Mouse (Mus musculus): ENCODE measurements around the gene Zfp53. TPM values are rescaled to one million over a fixed set of nuclear protein-coding genes. Genes with fewer than 3 reads are reported as not detected.
"Not testable (repeated sequence)": the region's sequence is repeated elsewhere in the genome, so short reads cannot be mapped to it uniquely, and the experiment has no call there.

Gene Zfp53
- 8.5 and 11.3 TPM in 2 replicates for polyA plus RNA-seq (2016; fragmentation: Nextera tagmentation; extraction: Ambion mirVana)

- Histone ChIP-seq H3K4me1 (peaks cover 8% of the 10 kb centered on the region; the same call in 1 of the 2 replicates), H3K9ac (peak within 1 kb of the TSS; percentile 78), H3K36me3 (peaks cover 4% of the 10 kb centered on the region), H3K9me3 (replicated peaks) (no peaks in the 10 kb centered on the region), H3K27ac (peak within 1 kb of the TSS; percentile 79), H3K27me3 (no peaks in the 10 kb centered on the region), H3K4me3 (peak within 1 kb of the TSS; percentile 74), H3K4me2 (replicated peaks) (peak within 1 kb of the TSS; percentile 76)
- ATAC-seq (ENCODE audit: low FRiP score) = peak; percentile 100
- WGBS = 1% methylated on average over 34 of the region's 34 CpGs
Measured at GRCm38 (mm10) chr17:21488760-21489499, at the start of gene Zfp53. Zfp53 (plus strand) TSS chr17:21488998.

- ATAC-seq (ENCODE audit: low FRiP score) = peak; percentile 82
- under 1% methylated on average over 3 of the region's 3 CpGs for WGBS
- peak overlapping the region; percentile 87 for H3K27ac ChIP-seq
Measured at GRCm38 (mm10) chr17:21449669-21450068, 39.1 kb upstream of the Zfp53 start.

DNA sequence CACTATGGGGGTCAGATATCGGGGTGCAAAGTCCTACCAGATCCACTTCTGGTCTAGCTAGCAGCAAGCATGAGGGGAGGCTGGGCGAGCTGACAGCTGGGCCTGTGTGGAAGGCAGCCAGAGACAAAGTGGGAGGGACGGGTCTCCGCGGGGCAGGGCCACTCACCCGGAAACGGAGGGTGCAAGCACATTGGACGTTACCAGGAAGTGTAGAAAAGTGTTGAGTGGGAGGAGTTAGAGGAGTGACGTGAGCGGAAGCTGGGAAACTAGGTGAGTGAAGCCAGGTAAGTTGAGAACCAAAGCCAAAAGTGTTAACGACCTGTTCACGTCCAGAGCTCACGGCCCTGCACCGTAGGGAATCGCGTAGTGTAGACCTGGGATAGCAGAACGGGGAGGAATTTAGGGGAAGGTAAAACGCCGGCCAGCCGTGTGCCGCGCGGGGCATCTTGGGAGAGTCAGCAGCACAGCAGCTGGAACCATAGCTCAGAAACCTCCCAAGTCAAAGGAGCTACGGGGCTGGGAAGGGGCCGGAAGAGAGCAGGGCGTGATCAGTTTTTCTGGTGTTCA is 38.6 kb upstream of the Zfp53 start, which contains the start of gene Zfp51:
TSS of gene Zfp51 (plus strand) at position 237 of the 567 bp plus-strand sequence.
- peak within 1 kb of the TSS; percentile 61 for H3K4me3 ChIP-seq
- WGBS = under 1% methylated on average over 26 of the region's 26 CpGs
- H3K27me3 ChIP-seq = 0 out of 2 replicates have a peak, but pooled peaks cover 5% of the 10 kb centered on the region
- no peaks in the 10 kb centered on the region for H3K9me3 ChIP-seq (replicated peaks)
- peak within 1 kb of the TSS; percentile 55 for H3K9ac ChIP-seq
- ATAC-seq (ENCODE audit: low FRiP score) = peak; percentile 100
- peaks cover 6% of the 10 kb centered on the region; the same call in 1 of the 2 replicates for H3K36me3 ChIP-seq
- H3K27ac ChIP-seq = peak within 1 kb of the TSS; percentile 87
- peak within 1 kb of the TSS; percentile 60 for H3K4me2 ChIP-seq (replicated peaks)
- peaks cover 6% of the 10 kb centered on the region for H3K4me1 ChIP-seq

More at GRCm38 (mm10) chr17:21449669-21450068, 39.1 kb upstream of the Zfp53 start:
- Histone ChIP-seq H3K9ac (peak overlapping the region; percentile 50), H3K27me3 (0 out of 2 replicates have a peak, but pooled peaks cover 5% of the 10 kb centered on the region), H3K4me3 (peak overlapping the region; percentile 61), H3K4me2 (replicated peaks) (peak overlapping the region; percentile 60), H3K36me3 (peaks cover 6% of the 10 kb centered on the region; the same call in 1 of the 2 replicates), H3K9me3 (replicated peaks) (no peaks in the 10 kb centered on the region), H3K4me1 (peaks cover 6% of the 10 kb centered on the region)

GRCm38 (mm10) chr17:21463550-21463949 is 25.2 kb upstream of the Zfp53 start:
- WGBS = 95% methylated on average over 5 of the region's 5 CpGs
- H3K36me3 ChIP-seq = peaks cover 48% of the 10 kb centered on the region
- no peak overlapping the region for H3K27ac ChIP-seq
- H3K9ac ChIP-seq = no peak overlapping the region
- H3K4me3 ChIP-seq = no peak overlapping the region
- ATAC-seq (ENCODE audit: low FRiP score) = no peak
- no peaks in the 10 kb centered on the region for H3K27me3 ChIP-seq
- no peaks in the 10 kb centered on the region for H3K4me1 ChIP-seq
- no peaks in the 10 kb centered on the region for H3K9me3 ChIP-seq (replicated peaks)
- H3K4me2 ChIP-seq (replicated peaks) = no peak overlapping the region

DNA sequence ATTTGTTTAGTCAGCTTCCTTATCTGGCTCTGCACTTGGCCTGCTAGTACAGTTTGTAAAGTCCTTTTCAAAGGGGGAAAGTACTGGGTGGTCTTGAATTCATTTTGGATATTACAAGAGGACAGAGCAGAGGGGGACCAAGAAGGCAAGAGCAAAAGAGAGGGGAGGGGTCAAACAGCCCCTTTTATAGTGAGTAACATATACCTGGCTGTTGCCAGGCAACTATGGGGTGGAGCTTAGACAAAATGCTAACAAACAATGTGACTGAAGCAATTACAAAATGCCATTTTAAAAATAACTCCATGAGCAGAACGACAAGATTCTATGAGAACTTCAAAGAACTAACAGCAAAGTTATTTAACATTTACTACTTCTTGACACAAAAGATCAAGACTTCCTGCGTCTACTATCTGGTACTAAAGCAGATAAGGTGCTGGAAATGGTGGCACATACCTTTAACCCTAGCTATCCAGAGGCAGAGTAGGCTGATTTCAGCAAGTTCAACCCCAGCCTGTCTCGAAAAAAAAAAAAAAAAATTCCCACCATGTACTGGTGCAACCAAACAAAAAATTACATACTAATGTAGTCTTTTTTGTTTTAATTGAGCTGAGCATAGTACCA is 16.7 kb upstream of the Zfp53 start:
- no peak for ATAC-seq (ENCODE audit: low FRiP score)
- no peaks in the 10 kb centered on the region for H3K36me3 ChIP-seq
- no peak overlapping the region for H3K27ac ChIP-seq
- no peak overlapping the region for H3K4me3 ChIP-seq
- 83% methylated on average over 3 of the region's 3 CpGs for WGBS
- H3K4me2 ChIP-seq (replicated peaks) = no peak overlapping the region
- H3K4me1 ChIP-seq = peaks cover 6% of the 10 kb centered on the region; the same call in 1 of the 2 replicates
- H3K9ac ChIP-seq = no peak overlapping the region
- no peaks in the 10 kb centered on the region for H3K9me3 ChIP-seq (replicated peaks)
- no peaks in the 10 kb centered on the region for H3K27me3 ChIP-seq

DNA sequence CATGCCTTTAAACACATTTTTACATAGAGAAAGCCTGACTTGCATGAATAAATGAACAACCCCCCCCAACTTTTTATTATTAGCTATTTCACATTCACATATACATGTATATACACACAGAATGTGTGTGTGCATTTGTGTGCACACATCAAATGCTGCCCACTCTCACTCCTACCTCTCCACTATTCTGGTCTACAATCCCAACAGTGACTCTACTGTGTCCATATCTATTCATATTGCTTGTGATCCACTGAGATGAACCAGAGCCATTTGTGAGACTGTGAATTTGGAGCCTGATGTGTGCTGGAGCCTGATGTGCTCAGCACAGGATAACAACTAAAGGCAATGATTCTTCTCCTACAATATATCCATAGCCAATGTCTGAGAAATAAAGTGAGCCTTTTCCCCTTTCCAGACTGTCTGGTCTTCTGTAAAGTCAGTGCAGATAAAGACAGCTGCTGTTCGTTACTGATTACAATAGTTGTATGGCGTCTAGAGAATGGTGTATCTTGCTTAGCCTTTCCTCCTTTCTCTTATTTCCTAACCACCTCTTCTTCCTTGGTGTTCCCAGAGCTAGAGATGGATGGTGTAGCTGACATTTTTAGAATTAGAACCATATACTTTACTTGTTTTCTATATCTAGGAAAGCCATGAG is 16.0 kb upstream of the Zfp53 start:
- WGBS = 70% methylated on average over 2 of the region's 2 CpGs
- no peak for ATAC-seq (ENCODE audit: low FRiP score)
- Histone ChIP-seq H3K9ac (no peak overlapping the region), H3K27me3 (no peaks in the 10 kb centered on the region), H3K27ac (no peak overlapping the region), H3K4me2 (replicated peaks) (no peak overlapping the region), H3K9me3 (replicated peaks) (no peaks in the 10 kb centered on the region), H3K36me3 (no peaks in the 10 kb centered on the region), H3K4me3 (no peak overlapping the region), H3K4me1 (peaks cover 6% of the 10 kb centered on the region; the same call in 1 of the 2 replicates)

DNA sequence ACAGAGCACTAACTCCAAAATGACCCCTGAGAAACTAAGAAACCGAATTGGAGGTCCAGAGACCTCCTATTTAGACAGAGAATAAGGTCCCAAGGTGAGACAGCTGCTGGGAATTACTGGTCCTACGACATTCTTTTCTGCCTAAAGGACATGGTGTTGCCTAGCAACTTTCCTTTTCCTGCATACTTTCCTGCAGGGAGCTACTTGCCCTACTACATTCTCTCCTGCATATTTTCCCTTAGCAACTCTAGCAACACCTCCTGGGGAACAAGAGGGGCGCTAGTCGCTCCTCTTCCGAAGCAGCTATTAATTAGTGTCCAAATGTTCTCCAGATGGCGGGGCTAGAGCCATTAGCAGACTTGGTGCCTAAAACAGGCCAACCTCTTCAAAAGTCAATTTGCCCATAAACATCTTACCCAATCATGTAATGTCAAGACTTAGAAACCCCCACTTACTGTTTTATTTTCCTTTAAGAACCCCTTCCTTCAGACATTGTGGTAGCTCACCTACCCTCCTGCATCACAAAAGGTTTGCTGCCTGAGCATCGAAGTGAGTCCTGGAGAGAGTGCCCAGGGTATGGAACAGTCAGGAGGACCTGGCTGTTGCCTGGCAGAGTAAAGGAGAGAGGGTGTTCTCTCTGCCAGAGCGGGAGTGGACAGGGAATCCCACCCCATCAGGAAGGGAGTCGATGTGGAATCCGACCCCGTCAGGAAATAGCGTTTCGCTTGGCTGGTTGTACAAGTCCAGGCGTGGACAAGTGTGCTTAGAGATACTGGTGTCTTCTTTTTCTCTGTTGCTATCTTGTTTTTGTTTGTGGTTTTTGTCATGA is 15.2 kb upstream of the Zfp53 start:
- H3K4me2 ChIP-seq (replicated peaks) = no peak overlapping the region
- H3K4me1 ChIP-seq = peaks cover 6% of the 10 kb centered on the region; the same call in 1 of the 2 replicates
- no peaks in the 10 kb centered on the region for H3K9me3 ChIP-seq (replicated peaks)
- H3K27ac ChIP-seq = no peak overlapping the region
- no peaks in the 10 kb centered on the region for H3K36me3 ChIP-seq
- 43% methylated on average over 14 of the region's 14 CpGs for WGBS
- no peak for ATAC-seq (ENCODE audit: low FRiP score)
- no peak overlapping the region for H3K4me3 ChIP-seq
- H3K9ac ChIP-seq = no peak overlapping the region
- H3K27me3 ChIP-seq = no peaks in the 10 kb centered on the region

- H3K9me3 ChIP-seq (replicated peaks) = not testable (repeated sequence)
- WGBS = 21% methylated on average over 9 of the region's 10 CpGs
Measured at GRCm38 (mm10) chr17:21474729-21475128, 14.1 kb upstream of the Zfp53 start.

GRCm38 (mm10) chr17:21475290-21475689 is 13.5 kb upstream of the Zfp53 start:
- not testable (repeated sequence) for H3K9me3 ChIP-seq (replicated peaks); H3K27me3 ChIP-seq; H3K4me3 ChIP-seq; H3K9ac ChIP-seq; H3K36me3 ChIP-seq; H3K4me2 ChIP-seq (replicated peaks); H3K27ac ChIP-seq; H3K4me1 ChIP-seq; ATAC-seq (ENCODE audit: low FRiP score)
- 92% methylated on average over 1 of the region's 1 CpGs for WGBS

More at GRCm38 (mm10) chr17:21474729-21475128, 14.1 kb upstream of the Zfp53 start:
- not testable (repeated sequence) for H3K27ac ChIP-seq; H3K27me3 ChIP-seq; H3K9ac ChIP-seq; H3K4me2 ChIP-seq (replicated peaks); H3K4me3 ChIP-seq; ATAC-seq (ENCODE audit: low FRiP score); H3K4me1 ChIP-seq; H3K36me3 ChIP-seq

GRCm38 (mm10) chr17:21476351-21476750 is 12.4 kb upstream of the Zfp53 start:
- ATAC-seq (ENCODE audit: low FRiP score); H3K36me3 ChIP-seq; H3K9ac ChIP-seq; H3K27ac ChIP-seq; H3K4me1 ChIP-seq; H3K9me3 ChIP-seq (replicated peaks); H3K4me2 ChIP-seq (replicated peaks); H3K27me3 ChIP-seq; H3K4me3 ChIP-seq: not testable (repeated sequence)
- 93% methylated on average over 4 of the region's 9 CpGs for WGBS

- ATAC-seq (ENCODE audit: low FRiP score); H3K4me3 ChIP-seq; H3K4me1 ChIP-seq; H3K9me3 ChIP-seq (replicated peaks); H3K36me3 ChIP-seq; H3K9ac ChIP-seq; H3K4me2 ChIP-seq (replicated peaks); H3K27me3 ChIP-seq; H3K27ac ChIP-seq: not testable (repeated sequence)
- WGBS = 89% methylated on average over 10 of the region's 10 CpGs
Measured at GRCm38 (mm10) chr17:21478103-21478777, 10.6 kb upstream of the Zfp53 start.
